Mouse (Mus musculus): ENCODE results near the gene Ftcd.

Ftcd gene

DNA sequence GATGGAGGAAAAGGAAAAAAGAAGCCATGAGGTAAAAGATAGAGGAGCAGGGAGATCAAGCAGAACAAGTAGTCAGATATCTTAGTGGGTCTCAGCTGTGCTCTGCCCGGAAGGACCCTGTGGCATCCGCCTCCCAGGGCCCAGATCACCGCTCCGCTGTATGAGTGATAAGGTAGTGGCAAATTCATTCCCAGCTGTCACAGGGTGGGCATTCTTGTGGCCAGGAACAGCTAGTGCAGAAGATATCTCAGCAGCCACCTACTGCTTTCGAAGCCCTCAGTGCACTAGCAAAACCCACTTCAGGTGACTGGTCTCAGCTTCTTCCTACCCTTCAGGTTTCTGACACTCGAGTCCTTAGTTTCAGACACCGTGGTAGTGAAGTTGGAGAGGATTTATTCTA, 37.0 kb downstream of the Ftcd start:
- DNase-seq (ENCODE audit: low read depth): no peak

DNA sequence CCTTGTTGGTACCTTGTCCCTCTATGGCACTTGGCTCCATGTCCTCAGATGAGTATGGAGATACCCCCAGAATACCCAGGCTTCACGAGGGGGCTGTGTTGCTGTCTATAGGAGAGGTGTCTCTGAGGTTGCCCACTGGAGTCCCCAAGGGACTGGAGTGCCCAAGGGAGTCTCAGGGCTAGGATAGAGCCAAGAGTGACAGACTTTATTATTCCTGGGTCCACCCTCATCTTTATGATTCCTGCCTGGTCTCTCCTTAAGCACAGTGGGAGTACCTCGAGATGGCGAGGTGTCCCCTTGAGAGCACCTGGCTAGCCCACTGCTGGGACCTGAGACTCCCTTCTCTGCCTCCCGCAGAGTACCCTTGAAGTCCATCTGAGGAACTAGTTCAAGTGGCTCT, 47.0 kb downstream of the Ftcd start:
- no peak for DNase-seq (ENCODE audit: low read depth)

DNA sequence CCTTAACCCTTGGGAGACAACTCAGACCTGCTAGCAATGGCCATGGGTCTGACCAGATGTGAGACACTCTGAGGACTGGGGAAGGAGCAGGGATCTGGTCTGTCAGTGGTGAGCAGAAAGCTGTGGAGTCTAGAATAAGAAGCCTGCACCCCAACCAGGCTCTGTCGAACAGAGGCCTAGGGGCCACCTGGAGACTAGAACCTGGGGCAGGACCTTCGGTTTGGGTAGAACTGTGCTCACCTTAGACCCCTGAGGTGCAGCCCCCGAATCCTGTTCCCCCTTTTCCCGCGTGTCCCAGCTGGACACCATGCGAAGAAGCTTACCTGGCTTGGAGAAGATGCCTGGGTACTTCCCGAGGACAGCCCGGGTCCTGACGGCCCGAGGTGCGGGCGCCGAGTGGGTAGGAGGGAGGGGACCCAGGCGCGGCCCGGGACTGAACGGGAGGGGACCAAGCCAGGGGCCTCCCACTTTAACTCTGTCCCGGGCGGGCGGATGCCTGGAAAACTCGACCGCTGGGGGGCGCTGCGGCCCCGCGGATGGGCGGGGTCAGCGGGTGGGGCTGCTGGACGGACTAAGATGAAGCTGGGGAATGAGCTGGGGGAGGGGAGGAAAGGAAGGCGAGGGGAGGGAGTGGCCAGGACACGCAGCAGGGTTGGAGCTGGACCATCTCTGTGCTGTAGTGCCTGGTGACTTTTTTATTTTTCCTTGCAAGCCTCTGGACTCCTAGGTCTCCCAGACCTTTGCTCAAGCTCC, 47.7 kb downstream of the Ftcd start, which contains the start of gene Col6a2:
Col6a2 (minus strand) TSS at position 703 of the 753 bp plus-strand sequence.
- DNase-seq (ENCODE audit: low read depth): peak; percentile 52

DNA sequence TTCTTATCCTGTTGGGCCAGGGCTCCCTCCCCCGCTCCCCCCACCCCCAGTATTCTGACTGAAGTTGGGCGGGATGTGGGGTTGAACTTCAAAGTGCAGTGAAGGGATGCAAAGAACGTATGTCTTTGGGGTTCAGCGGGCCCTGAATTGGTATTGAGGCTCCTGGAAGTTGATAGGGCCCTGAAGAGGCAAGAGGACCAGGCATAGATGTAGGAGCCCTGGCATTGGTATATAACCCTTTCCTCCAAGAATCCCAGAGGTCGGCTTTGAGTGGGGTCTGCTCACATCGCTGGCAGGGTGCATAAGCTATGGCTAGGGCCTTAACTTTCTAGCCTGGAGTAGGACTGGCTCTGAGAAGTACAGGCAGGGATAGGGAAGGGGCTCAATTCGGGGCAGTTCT, 48.3 kb downstream of the Ftcd start:
- peak; percentile 5 for DNase-seq (ENCODE audit: low read depth)

DNA sequence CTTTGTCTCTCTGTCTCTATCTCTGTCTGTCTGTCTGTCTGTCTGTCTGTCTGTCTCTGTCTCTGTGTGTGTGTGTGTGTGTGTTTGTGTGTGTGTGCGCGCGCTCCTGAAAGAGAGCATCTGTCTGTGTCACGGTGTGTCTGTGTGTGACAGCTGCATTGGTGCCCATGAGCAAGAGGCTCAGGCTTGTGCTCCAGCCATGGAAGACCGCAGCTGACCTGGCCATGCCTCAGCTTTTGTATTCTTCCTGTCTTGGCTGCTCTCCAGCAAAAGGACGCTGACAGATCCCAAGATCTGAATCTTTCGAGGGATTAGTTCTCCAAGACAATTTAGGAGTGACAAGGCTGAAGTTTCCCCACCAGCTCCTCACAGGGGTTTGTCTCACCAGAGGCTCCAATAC, 49.5 kb downstream of the Ftcd start:
- DNase-seq (ENCODE audit: low read depth): no peak

DNA sequence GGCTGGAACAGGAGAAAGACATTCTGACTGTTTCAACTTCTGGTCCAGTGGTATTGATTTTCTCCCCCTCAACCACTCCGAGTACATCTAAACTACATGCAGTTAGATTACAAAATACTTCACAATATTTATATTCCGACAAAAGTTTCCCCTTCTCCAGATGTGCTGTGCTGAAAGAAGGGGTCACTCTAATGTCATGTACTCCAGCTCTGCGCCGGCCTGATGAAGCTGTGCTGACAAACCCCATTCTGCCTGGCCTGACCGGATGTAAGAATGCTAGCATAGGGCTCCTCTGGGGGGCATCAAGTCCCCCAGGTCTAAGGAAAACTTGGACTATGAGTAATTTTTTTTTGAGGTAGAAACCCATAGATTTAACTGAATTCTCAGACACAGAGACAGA, 52.3 kb downstream of the Ftcd start:
- no peak for DNase-seq (ENCODE audit: low read depth)

DNA sequence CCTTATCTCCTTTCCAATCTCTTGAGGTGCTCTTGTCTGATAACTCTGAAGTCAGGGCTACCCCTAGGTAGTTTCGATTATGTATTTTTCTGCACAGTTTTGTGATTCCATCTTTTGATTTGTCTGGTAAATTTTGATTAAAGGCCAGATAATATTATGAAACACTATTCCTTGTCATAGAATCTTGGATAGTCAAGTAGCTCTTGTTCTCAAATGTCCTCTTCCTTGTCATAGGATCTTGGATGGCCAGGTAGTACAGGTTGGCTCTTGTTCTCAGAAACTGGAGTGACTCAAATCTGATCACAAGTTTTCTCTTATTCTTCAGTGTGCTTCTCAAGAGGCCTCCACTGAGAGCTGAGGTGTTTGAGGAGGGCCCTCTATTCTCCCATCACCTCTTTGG, 55.2 kb downstream of the Ftcd start:
- no peak for DNase-seq (ENCODE audit: low read depth)

DNA sequence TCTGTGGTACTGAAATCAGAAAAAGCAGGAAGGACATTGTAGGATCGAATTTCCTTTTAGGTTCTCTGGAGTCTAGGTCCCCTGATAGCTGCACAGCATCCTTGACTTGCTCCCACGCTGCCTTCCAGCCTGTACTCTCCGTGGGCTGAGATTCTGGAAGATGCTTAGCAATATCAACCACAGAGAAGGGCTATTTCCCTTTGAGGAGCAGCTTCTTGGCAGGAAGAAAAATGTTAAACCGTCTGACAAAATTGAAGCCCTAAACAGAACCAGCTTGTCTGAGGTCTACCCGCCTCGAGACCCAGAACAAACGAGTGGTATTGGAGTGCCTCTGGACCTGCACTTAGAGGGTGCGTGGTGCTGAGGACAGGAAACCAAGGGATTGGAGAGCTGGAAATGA, 57.2 kb downstream of the Ftcd start:
- no peak for DNase-seq (ENCODE audit: low read depth)

DNA sequence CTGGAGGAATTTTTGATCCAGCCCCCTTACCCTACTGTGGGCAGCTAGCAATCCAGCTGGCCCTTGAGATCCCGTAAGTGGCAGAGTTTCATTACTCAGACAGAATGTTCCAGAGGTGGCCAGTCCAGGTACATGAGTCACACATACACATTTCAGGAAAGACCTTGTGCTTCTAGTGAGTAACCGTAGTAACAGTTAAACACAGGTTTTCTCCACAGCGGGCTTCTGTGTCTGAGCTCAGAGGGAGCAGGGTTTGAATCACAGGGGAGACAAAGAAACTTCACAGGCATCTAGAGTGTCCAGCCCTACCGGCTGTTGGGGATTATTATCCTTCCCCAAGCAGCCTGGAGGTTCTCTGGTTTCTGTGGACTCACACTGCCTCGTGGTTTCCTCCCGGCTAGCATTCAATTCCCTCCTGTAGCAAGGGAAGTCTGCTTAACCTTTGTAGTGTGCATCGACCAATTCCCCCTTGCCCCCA, 58.7 kb downstream of the Ftcd start:
- no peak for DNase-seq (ENCODE audit: low read depth)

DNA sequence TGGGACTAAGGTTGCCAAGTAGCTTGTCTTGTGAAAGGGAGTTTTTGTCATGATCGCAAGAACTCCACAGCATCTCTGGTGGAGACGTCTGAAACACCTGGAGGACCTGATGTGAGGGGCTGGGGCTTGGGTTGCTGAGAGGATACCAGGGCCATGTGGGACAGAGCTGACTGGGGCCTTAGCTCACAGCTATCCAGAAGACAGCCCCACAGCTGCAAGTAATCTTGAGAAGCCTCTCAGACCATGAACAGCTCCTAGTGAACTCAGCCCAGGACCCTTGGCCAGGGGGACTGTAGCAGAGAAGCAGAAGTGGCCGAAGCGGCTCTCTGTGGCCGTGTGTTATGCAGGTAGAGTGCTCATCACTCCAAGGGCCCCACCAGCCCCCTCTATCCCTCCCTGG, 59.1 kb downstream of the Ftcd start:
- DNase-seq (ENCODE audit: low read depth): no peak

DNA sequence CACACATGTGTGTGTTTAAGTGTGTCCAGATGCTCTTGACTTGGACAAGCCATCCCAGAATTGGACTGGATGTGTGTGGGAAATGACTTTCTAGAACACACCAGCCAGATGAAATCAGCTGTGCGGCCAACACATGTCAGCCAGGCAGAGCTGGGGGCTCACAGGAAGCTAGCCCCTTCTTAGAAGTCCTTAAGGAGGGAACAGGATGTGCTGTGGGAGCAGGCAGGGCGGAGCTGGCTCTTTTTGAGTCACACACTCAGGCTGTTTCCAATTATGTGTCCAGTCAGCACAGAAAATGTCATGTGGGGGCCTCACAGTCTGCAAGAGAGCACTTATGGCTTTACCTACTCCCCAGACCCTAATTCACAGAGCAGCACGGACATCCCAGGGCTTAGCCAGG, 60.6 kb downstream of the Ftcd start:
- DNase-seq (ENCODE audit: low read depth): no peak

DNA sequence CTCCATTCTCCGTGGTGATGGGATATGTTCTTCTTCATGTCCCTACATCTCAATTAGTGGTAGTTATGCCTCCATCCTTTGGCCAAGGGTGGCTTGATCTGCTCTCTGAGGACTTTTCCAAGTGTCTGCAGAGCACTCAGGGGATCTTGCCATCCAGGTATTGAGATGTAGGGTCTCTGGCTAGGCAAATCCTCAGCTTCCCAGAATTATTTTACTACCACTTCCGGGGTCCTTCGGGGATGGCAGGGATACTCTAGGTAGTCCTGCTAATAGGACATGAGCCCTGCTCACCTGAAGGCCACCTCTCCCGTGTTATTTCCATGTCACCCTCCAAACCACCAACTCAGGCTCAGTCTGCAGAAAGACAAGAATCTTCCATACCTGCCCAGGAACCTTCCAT, 61.2 kb downstream of the Ftcd start:
- no peak for DNase-seq (ENCODE audit: low read depth)

Measured in induced T-regulatory cell, adult 2 months (primary cell).